Mouse (Mus musculus) limb, embryonic 12.5 days (tissue): ENCODE data around the gene D430041D05Rik. TPM values are rescaled to one million over a fixed set of nuclear protein-coding genes. Genes with fewer than 3 reads are reported as not detected.

Experiments
- ATAC-seq: fragments of 200-750 bp; cut with Nextera tagmentation; 2 replicates; pipeline ENCODE4 v1.8.0; 2017; ENCODE audit warnings: low read depth, moderate TSS enrichment; ENCODE audit not compliant: insufficient number of reproducible peaks, insufficient read depth, low FRiP score, low TSS enrichment
- H3K27ac ChIP-seq: fragments of 300-500 bp; sonication (generic); 2 replicates; pipeline ENCODE4 v1.5.1; 2016; ENCODE audit warnings: mild to moderate bottlenecking, moderate library complexity
- H3K27me3 ChIP-seq: fragments of 300-500 bp; sonication (generic); 2 replicates; pipeline ENCODE4 v1.6.1; 2016; ENCODE audit warnings: mild to moderate bottlenecking, moderate library complexity
- H3K36me3 ChIP-seq: fragments of 300-500 bp; sonication (generic); 2 replicates; pipeline ENCODE4 v1.6.1; 2016; ENCODE audit warnings: mild to moderate bottlenecking, moderate library complexity
- H3K4me1 ChIP-seq: fragments of 300-500 bp; sonication (generic); replicated peaks from 2 replicates; pipeline ENCODE4 v1.6.1; 2016
- H3K4me2 ChIP-seq: fragments of 300-500 bp; sonication (generic); 2 replicates; pipeline ENCODE4 v1.6.1; 2016; ENCODE audit warnings: mild to moderate bottlenecking, moderate library complexity
- H3K4me3 ChIP-seq: fragments of 300-500 bp; sonication (generic); replicated peaks from 2 replicates; pipeline ENCODE4 v1.5.1; 2016; ENCODE audit warnings: mild to moderate bottlenecking
- H3K9ac ChIP-seq: fragments of 300-500 bp; sonication (generic); replicated peaks from 2 replicates; pipeline ENCODE4 v1.6.1; 2016; ENCODE audit warnings: mild to moderate bottlenecking, moderate library complexity
- H3K9me3 ChIP-seq: fragments of 300-500 bp; sonication (generic); 2 replicates; pipeline ENCODE4 v1.6.1; 2016; ENCODE audit warnings: mild to moderate bottlenecking, moderate library complexity
- WGBS: fragments of 180-500 bp; shearing (Covaris S2); methylation state at CpG from one replicate; pipeline ENCODE4 v1.1.7; 2016; 5-methylcytosine and 5-hydroxymethylcytosine counted together
- polyA plus RNA-seq: library from polyadenylated mRNA; unstranded; fragments of >200 nt; fragmentation: Nextera tagmentation; extraction: Ambion mirVana; gene quantifications from 2 replicates; pipeline ENCODE4 v1.2.1, GENCODE M21; 2016

D430041D05Rik gene
- polyA plus RNA-seq, 1 experiment from 2014 or later: 1.1 TPM

DNA sequence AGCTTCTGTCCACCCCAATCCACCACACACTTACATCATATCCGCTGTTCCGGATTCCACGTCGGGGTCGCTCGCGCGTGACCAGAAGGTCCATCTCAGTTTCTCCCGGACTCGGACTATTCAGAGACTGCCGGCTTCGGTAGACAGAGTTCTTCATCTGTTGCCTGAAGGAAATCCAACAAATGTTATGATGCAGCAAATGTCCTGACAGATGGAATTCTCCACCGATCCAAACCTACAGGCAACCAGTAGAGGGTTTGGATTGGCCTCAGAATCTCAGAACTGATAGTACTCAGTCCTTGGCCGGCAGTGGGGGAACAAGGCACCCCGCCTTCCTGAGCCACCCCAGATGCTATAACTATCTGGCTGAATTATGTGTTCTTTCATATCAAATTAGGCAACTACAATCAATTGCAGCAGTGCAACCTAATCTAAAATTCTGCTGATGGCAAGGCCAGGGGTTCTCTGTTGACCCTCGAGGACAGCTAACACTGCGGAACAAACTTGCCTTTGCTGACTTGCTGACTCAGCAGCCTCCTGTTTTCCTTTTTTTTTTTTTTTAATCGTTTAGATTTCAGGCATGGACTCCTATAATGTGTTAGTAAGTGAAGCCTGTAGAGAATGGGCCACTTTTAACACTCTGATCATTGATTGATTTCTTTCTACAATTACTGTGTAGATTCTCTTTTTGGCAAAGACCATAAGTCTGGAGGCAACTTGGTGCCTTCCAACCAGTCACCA is 218.2 kb downstream of the D430041D05Rik start:
- H3K4me1 ChIP-seq: no peaks in the 10 kb centered on the region
- no peak overlapping the region for H3K27ac ChIP-seq
- no peak overlapping the region for H3K4me2 ChIP-seq
- H3K9ac ChIP-seq: no peak overlapping the region
- WGBS: 94% methylated on average over 18 of the region's 18 CpGs
- no peak for ATAC-seq
- no peaks in the 10 kb centered on the region for H3K9me3 ChIP-seq
- H3K4me3 ChIP-seq: no peak overlapping the region
- no peaks in the 10 kb centered on the region for H3K36me3 ChIP-seq
- H3K27me3 ChIP-seq: no peaks in the 10 kb centered on the region

GRCm38 (mm10) chr2:104191723-104192122 is 219.1 kb downstream of the D430041D05Rik start:
- Histone ChIP-seq H3K4me2 (no peak overlapping the region), H3K9ac (no peak overlapping the region), H3K9me3 (no peaks in the 10 kb centered on the region), H3K4me1 (no peaks in the 10 kb centered on the region), H3K36me3 (no peaks in the 10 kb centered on the region), H3K4me3 (no peak overlapping the region), H3K27ac (no peak overlapping the region), H3K27me3 (no peaks in the 10 kb centered on the region)
- 58% methylated on average over 2 of the region's 2 CpGs for WGBS
- ATAC-seq: no peak

GRCm38 (mm10) chr2:104188859-104189258 is 222.0 kb downstream of the D430041D05Rik start:
- no peaks in the 10 kb centered on the region for H3K9me3 ChIP-seq
- no peaks in the 10 kb centered on the region for H3K4me1 ChIP-seq
- H3K27ac ChIP-seq: no peak overlapping the region
- no peak overlapping the region for H3K4me2 ChIP-seq
- 82% methylated on average over 2 of the region's 2 CpGs for WGBS
- no peaks in the 10 kb centered on the region for H3K27me3 ChIP-seq
- no peak overlapping the region for H3K9ac ChIP-seq
- H3K36me3 ChIP-seq: no peaks in the 10 kb centered on the region
- no peak for ATAC-seq
- H3K4me3 ChIP-seq: no peak overlapping the region

DNA sequence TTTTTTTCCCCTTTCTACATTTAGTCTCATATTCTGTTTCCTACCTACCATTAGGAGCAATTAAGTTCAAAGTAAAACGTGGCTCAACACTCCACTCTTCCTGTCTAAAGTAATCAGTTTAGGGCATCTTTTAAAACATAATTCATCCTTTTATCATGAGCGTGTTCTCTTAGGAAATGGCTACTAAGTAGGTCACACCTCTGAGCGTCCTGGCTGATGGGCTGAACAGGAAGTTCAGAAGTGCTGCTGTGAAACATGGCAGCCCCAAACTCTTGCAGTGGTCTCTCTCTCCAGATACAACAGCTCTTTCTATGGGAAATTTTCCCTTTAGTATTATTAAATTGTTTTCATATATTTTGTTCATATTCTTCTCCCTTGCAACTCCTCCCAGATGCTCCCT is 223.7 kb downstream of the D430041D05Rik start:
- Histone ChIP-seq H3K36me3 (no peaks in the 10 kb centered on the region), H3K4me3 (no peak overlapping the region), H3K4me2 (no peak overlapping the region), H3K9me3 (no peaks in the 10 kb centered on the region), H3K27ac (no peak overlapping the region), H3K27me3 (no peaks in the 10 kb centered on the region), H3K4me1 (no peaks in the 10 kb centered on the region), H3K9ac (no peak overlapping the region)
- no peak for ATAC-seq
- 46% methylated on average over 3 of the region's 3 CpGs for WGBS

DNA sequence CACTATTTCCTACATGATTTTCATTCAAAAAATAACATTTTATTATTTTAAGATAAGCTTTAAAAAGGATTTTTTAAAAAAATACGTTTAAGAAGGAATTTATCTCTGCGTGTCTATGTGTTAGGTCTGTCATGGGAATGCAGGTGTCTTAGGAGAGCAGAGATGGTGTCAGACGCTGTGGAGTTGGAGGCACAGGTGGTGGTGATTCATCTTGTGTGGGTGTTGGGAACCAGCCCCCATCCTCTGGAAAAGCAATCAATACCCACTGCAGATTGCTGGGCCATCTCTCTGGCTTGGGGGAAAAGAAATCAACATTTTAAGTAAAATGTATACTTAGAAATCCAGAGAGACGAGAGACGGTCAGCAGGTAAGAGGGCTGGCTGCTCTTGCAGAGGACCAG is 225.2 kb downstream of the D430041D05Rik start:
- 91% methylated on average over 5 of the region's 5 CpGs for WGBS
- H3K4me1 ChIP-seq: no peaks in the 10 kb centered on the region
- H3K9me3 ChIP-seq: no peaks in the 10 kb centered on the region
- no peak overlapping the region for H3K9ac ChIP-seq
- H3K4me2 ChIP-seq: no peak overlapping the region
- H3K4me3 ChIP-seq: no peak overlapping the region
- no peaks in the 10 kb centered on the region for H3K36me3 ChIP-seq
- no peak overlapping the region for H3K27ac ChIP-seq
- ATAC-seq: no peak
- no peaks in the 10 kb centered on the region for H3K27me3 ChIP-seq

- no peak for ATAC-seq
- 51% methylated on average over 4 of the region's 4 CpGs for WGBS
- H3K9ac ChIP-seq: no peak overlapping the region
- H3K27me3 ChIP-seq: no peaks in the 10 kb centered on the region
- no peaks in the 10 kb centered on the region for H3K4me1 ChIP-seq
- no peak overlapping the region for H3K27ac ChIP-seq
- H3K4me2 ChIP-seq: no peak overlapping the region
- no peaks in the 10 kb centered on the region for H3K36me3 ChIP-seq
- no peaks in the 10 kb centered on the region for H3K9me3 ChIP-seq
- no peak overlapping the region for H3K4me3 ChIP-seq
Observed at GRCm38 (mm10) chr2:104184296-104184695, 226.5 kb downstream of the D430041D05Rik start.

DNA sequence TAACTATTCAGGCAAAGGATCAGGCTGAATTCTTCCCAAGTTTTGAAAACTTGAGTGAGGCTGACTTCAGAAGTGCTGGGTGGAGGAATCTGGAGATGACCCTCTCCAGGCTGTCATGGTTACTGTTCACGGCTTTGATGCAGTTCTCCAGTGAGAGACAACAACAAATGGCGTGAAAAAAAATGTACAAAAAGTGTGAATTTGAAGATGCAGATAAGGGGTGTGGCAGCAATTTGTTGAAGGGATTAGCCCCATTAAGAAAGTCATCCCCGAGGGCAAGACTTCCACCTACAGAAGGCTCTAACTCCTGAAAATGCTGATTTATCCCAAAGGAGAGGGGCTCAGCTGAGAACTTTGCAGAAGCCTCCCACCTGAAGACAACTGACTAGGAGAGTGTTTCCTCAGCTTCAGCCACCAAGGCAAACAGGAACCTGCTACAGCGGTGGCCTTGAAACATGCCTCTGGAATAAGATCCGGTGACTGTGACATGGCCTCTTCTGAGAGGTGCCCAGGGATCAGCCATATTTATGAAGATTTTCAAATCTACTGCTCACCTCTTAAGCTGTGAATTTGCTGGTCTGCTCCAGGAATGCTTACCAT is 227.5 kb downstream of the D430041D05Rik start:
- 66% methylated on average over 5 of the region's 5 CpGs for WGBS

DNA sequence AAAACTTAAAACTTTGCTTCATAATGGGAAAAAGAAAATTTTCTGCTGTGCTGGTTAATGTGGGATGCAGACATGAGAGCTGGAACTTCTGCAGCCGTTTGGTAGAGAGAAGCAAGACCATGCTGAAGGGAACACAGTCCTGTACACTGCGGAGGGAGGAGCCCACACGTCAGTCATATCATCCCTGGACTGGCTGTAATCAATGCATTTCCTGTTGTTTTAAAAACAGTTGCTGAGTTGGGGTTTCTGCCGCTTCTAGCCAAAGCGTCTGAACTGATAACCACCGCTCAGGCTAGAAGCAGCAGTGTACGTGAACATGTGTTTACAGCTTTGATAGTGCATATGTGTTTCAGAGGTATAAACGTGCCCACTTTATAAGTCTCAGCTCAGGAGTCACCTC is 231.2 kb downstream of the D430041D05Rik start:
- Histone ChIP-seq H3K9ac (no peak overlapping the region), H3K4me3 (no peak overlapping the region), H3K9me3 (no peaks in the 10 kb centered on the region), H3K27ac (no peak overlapping the region), H3K4me1 (peaks cover 18% of the 10 kb centered on the region), H3K36me3 (no peaks in the 10 kb centered on the region), H3K4me2 (no peak overlapping the region), H3K27me3 (no peaks in the 10 kb centered on the region)
- WGBS: 92% methylated on average over 8 of the region's 8 CpGs
- ATAC-seq: no peak

More for the DNA sequence above, 227.5 kb downstream of the D430041D05Rik start:
- Histone ChIP-seq H3K27me3 (no peaks in the 10 kb centered on the region), H3K4me2 (no peak overlapping the region), H3K9me3 (no peaks in the 10 kb centered on the region), H3K4me1 (no peaks in the 10 kb centered on the region), H3K27ac (no peak overlapping the region), H3K36me3 (no peaks in the 10 kb centered on the region), H3K4me3 (no peak overlapping the region), H3K9ac (no peak overlapping the region)
- ATAC-seq: no peak

DNA sequence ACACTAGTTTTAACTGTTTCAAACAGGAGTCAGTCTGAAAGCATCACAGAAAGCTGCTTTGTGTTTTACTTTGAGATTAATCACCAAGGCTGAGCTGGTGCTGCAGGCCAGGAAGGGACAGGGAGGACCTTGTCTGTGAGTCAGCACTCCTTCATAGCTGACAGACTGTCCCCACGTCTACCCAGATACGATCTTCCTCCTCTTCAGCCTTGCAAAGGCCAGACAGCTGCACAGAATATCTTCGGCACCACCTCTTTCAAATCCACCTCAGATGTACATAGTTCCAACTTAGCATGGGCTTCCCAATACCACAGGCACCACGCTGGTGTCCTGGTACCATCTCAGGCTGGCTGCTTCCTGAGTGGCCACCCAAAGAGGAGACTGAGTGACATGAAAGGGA is 232.6 kb downstream of the D430041D05Rik start:
- Histone ChIP-seq H3K4me1 (peaks cover 18% of the 10 kb centered on the region), H3K9ac (no peak overlapping the region), H3K36me3 (no peaks in the 10 kb centered on the region), H3K27ac (no peak overlapping the region), H3K4me3 (no peak overlapping the region), H3K9me3 (no peaks in the 10 kb centered on the region), H3K4me2 (no peak overlapping the region), H3K27me3 (no peaks in the 10 kb centered on the region)
- 95% methylated on average over 4 of the region's 4 CpGs for WGBS
- no peak for ATAC-seq

DNA sequence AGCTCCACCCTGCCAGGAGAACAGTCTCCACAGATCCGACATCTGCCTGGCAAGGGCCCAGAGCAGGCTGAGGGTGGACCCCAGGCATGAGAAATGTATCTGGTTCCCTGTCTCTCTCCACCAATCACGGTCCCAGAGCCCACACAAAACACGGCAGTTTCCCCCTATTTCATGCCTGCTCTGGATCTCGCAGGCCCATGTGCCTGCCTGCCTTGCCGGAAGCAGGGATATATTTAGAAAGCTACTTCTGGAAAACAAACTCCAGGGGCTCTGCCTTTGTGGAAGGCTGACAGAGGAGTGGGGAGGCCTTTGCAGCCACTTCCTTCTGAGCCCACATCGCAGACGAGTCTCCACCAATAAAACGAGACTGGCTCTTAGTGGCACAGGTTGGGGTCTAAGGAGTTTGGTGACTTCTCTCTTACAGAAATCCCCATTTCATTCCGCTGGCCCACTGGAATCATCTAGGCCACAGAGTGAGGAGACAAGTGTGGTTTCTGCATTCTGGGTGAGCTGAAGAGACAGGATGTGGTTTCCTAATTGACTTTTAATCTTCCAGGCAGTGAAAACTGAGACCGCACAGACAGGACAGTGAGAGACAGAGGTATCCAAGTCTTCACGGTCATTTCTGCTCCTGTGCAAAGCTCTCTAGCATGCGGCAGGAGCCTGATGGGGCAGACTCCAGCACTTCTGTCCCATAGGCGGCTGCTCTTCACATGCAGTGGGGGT is 233.7 kb downstream of the D430041D05Rik start:
- 0 out of 2 replicates have a peak overlapping the region, but pooled peaks have one; percentile 10 for H3K4me2 ChIP-seq
- H3K27me3 ChIP-seq: no peaks in the 10 kb centered on the region
- no peak overlapping the region for H3K4me3 ChIP-seq
- WGBS: 40% methylated on average over 13 of the region's 13 CpGs
- H3K9me3 ChIP-seq: no peaks in the 10 kb centered on the region
- H3K9ac ChIP-seq: no peak overlapping the region
- H3K4me1 ChIP-seq: peaks cover 18% of the 10 kb centered on the region
- peak overlapping the region; percentile 82 for H3K27ac ChIP-seq
- peak; percentile 52; the same call in 1 of the 2 replicates for ATAC-seq
- H3K36me3 ChIP-seq: no peaks in the 10 kb centered on the region

DNA sequence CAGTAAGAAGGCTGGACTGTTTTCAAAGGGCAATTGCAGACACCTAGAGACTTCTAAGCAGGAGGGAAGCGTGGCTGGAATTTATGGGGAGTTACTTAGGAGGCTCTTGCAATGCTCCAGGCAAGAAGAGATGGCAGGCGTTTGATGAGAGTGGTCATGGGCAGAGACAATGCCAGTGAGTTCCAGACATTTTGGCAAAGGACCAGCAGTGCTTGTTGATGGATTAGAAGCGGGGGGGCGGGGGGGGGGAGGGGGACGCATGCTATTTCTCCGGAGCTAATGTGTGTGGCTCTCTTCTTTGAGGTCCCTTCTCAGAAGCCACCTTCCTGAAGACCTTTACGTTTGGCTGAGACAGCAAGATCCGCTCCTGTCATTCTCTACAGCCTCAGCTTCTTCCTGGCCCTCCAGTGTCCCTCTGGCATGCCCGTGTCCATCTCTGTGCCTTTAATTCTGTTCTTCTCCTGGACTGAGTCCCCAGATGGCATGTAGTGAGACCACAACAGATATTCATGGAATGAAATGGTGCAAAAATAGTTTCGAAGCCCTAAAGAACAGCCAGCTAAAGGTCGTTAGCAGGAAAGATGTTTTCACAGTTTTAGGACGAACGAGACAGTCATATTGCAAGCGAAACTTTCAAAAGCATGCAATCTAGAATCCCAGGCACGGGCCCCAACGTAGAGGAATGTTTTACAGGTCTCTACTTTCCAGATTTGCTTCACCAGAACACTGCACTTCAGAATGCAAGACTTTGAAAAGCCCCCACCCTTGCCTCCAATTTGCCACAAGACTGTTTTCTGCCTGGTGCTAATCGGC is 234.4 kb downstream of the D430041D05Rik start:
- WGBS: 50% methylated on average over 17 of the region's 17 CpGs
- Histone ChIP-seq H3K27me3 (no peaks in the 10 kb centered on the region), H3K27ac (peak overlapping the region; percentile 82), H3K4me1 (peaks cover 18% of the 10 kb centered on the region), H3K9ac (no peak overlapping the region), H3K4me3 (no peak overlapping the region), H3K36me3 (no peaks in the 10 kb centered on the region), H3K9me3 (no peaks in the 10 kb centered on the region), H3K4me2 (peak overlapping the region; percentile 10; the same call in 1 of the 2 replicates)
- ATAC-seq: no peak
